11 mouse cellular contexts compared by ENCODE assay signal in the genomic region with DNA sequence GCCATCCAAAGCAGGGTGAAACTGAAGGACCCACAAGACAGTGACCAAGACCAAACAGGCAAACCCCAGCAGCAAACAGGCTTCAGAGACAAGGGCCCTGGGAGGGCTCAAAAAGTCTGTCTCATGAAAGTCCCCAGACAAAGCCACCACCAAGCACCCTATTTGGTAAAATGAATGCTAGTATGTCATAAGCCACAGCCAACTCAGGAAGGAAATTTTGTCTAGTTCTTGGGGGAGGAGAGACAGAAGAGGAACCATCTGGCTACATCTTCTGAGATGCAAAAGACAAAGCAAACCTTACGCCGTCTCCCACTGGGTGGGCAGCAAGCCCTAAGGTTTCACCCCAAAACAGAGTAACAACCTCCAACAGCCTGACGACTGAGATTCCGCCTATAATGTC. TPM values are rescaled to one million over a fixed set of nuclear protein-coding genes. Genes with fewer than 3 reads are reported as not detected.
DNase-seq lines count a peak whose midpoint lies in the region; ATAC-seq and TF ChIP-seq lines count a peak whose summit lies in the region.
"Had no signal": no experiment of that assay in that cellular context is flagged by ENCODE, and none has a peak within 500 bp of the region (broad histone marks: within the 10 kb centered on the region; RNA-seq: fewer than 3 reads in every experiment).

No protein-coding gene starts in this region.

- H3K27me3 ChIP-seq in CH12.LX (replicated peaks), result no peaks in the 10 kb centered on the region
- H3K27me3 ChIP-seq in stomach, embryonic 16.5 days (ENCODE audit: control insufficient read depth, insufficient read depth, low read length), result no peaks in the 10 kb centered on the region
- H3K27me3 ChIP-seq: forebrain, embryonic 12.5 days; kidney, embryonic 15.5 days; lung, embryonic 15.5 days had no signal

- DNase-seq in left cerebral cortex, adult 2 months (ENCODE audit: extremely low spot score in 1 of 2, low spot score in 2 of 2), result no peak
- DNase-seq in left cerebral cortex, postnatal 4 days, result no peak
- DNase-seq in CH12.LX (ENCODE audit: extremely low read depth), result peak; percentile 67
- no peak for DNase-seq in urinary bladder, postnatal 25 days (ENCODE audit: low spot score)
- no peak for DNase-seq in layer of hippocampus, postnatal 10 days (ENCODE audit: low spot score in 2 of 2)
- no peak for DNase-seq in urinary bladder, adult 18-20 months (ENCODE audit: low spot score in 2 of 2)

- in situ Hi-C loops in CH12.LX (cut with MboI; ENCODE audit: low pct_ligation_motif_present, low pct_unique_long_range_greater_than_20kb, low sequenced_read_pairs), result no loop called here

- peaks cover 46 to 99% of the 10 kb centered on the region in 2 experiments for H3K4me1 ChIP-seq in CH12.LX (ENCODE audit: control insufficient read depth in 1 of 2, insufficient read depth in 2 of 2)
- H3K4me1 ChIP-seq in embryonic fibroblast, embryonic 13.5 days (ENCODE audit: control insufficient read depth, insufficient read depth, low read length), result peaks cover 68% of the 10 kb centered on the region
- H3K4me1 ChIP-seq in stomach, embryonic 16.5 days (ENCODE audit: control insufficient read depth, insufficient read depth, low read length), result peaks cover 41% of the 10 kb centered on the region

- peak overlapping the region; percentile 77 for H3K27ac ChIP-seq in left cerebral cortex, adult 2 months
- H3K27ac ChIP-seq in CH12.LX (ENCODE audit: insufficient read depth, low read depth), result peak overlapping the region; percentile 75
- H3K27ac ChIP-seq in embryonic fibroblast, embryonic 13.5 days (ENCODE audit: insufficient read depth, low read length), result peak overlapping the region; percentile 95
- H3K27ac ChIP-seq in stomach, embryonic 16.5 days (ENCODE audit: low read length), result peak overlapping the region; percentile 31; the same call in 1 of the 2 replicates
- H3K27ac ChIP-seq: forebrain, embryonic 12.5 days; kidney, embryonic 15.5 days had no signal

- no peak overlapping the region for H3K4me3 ChIP-seq in left cerebral cortex, adult 2 months
- no peak overlapping the region for H3K4me3 ChIP-seq in CH12.LX (replicated peaks in 1 of 3; ENCODE audit: low read depth in 2 of 3, low read length in 2 of 3, poor library complexity in 1 of 3)
- H3K4me3 ChIP-seq in embryonic fibroblast, embryonic 13.5 days (ENCODE audit: insufficient read depth, low read length), result no peak overlapping the region
- no peak overlapping the region for H3K4me3 ChIP-seq in stomach, embryonic 16.5 days (replicated peaks; ENCODE audit: low read length)
- H3K4me3 ChIP-seq: forebrain, embryonic 12.5 days; kidney, embryonic 15.5 days; lung, embryonic 15.5 days had no signal

- 85% methylated on average over 4 of the region's 4 CpGs for WGBS in stomach, embryonic 16.5 days

- intact Hi-C loops in left cerebral cortex, adult 2 months (cut with DNase I), result no loop called here
- intact Hi-C loops in left cerebral cortex, postnatal 4 days (cut with DNase I), result no loop called here

- ATAC-seq in stomach, embryonic 16.5 days (ENCODE audit: insufficient read depth, low FRiP score), result no peak

- no peak overlapping the region for H3K4me2 ChIP-seq in CH12.LX (ENCODE audit: insufficient read depth, low read depth, poor library complexity, severe bottlenecking)
- H3K4me2 ChIP-seq in stomach, embryonic 16.5 days (ENCODE audit: low read depth, low read length), result no peak overlapping the region
- H3K4me2 ChIP-seq: forebrain, embryonic 12.5 days; kidney, embryonic 15.5 days; lung, embryonic 15.5 days had no signal

- H3K36me3 ChIP-seq in CH12.LX (replicated peaks in 1 of 2; ENCODE audit: control insufficient read depth in 1 of 2, insufficient read depth in 1 of 2, low read length in 1 of 2), result peaks cover 86 to 93% of the 10 kb centered on the region in 2 experiments
- H3K36me3 ChIP-seq in stomach, embryonic 16.5 days (ENCODE audit: control insufficient read depth, insufficient read depth, low read length), result peaks cover 47% of the 10 kb centered on the region

- H3K9ac ChIP-seq in CH12.LX (ENCODE audit: insufficient read depth, low read depth), result no peak overlapping the region
- H3K9ac ChIP-seq in stomach, embryonic 16.5 days (ENCODE audit: low read length), result no peak overlapping the region
- H3K9ac ChIP-seq: forebrain, embryonic 12.5 days; kidney, embryonic 15.5 days; lung, embryonic 15.5 days had no signal

- H3K9me3 ChIP-seq in CH12.LX (replicated peaks; ENCODE audit: low read length), result no peaks in the 10 kb centered on the region
- H3K9me3 ChIP-seq in stomach, embryonic 16.5 days (replicated peaks; ENCODE audit: control insufficient read depth, low read length), result no peaks in the 10 kb centered on the region
- H3K9me3 ChIP-seq: forebrain, embryonic 12.5 days; kidney, embryonic 15.5 days; lung, embryonic 15.5 days had no signal

- dilution Hi-C loops in CH12.LX (cut with MboI; ENCODE audit: extremely low pct_ligation_motif_present, extremely low pct_unique_long_range_greater_than_20kb, low sequenced_read_pairs), result no loop called here

- TF ChIP-seq RAD21 in CH12.LX (IDR thresholded peaks at IDR 0.05; ENCODE audit: low read depth, low read length), result no peak

- no peak for TF ChIP-seq EP300 in CH12.LX (IDR thresholded peaks at IDR 0.05; ENCODE audit: low read length)

- TF ChIP-seq POLR2A in CH12.LX (IDR thresholded peaks at IDR 0.05; ENCODE audit: low read depth, low read length), result no peak; the same call in 1 of the 2 replicates
- TF ChIP-seq POLR2A in embryonic fibroblast, embryonic 13.5 days (IDR thresholded peaks at IDR 0.05; ENCODE audit: low read depth, low read length), result no peak

- no peak for TF ChIP-seq CTCF in left cerebral cortex, adult 2 months (IDR thresholded peaks at IDR 0.05)
- TF ChIP-seq CTCF in CH12.LX (conservative IDR thresholded peaks at IDR 0.05 in 1 of 2, IDR thresholded peaks at IDR 0.05 in 1 of 2; ENCODE audit: low read depth in 2 of 2, low read length in 2 of 2), result no peak
- TF ChIP-seq CTCF in embryonic fibroblast, embryonic 13.5 days (IDR thresholded peaks at IDR 0.05; ENCODE audit: borderline replicate concordance, insufficient read depth, low read length), result no peak

- peaks cover 79% of the 10 kb centered on the region for H3K79me2 ChIP-seq in CH12.LX (replicated peaks; ENCODE audit: control insufficient read depth, extremely low read depth, insufficient read depth, poor library complexity, severe bottlenecking)

TF ChIP-seq in CH12.LX, 34 proteins besides CTCF, POLR2A, EP300 and RAD21:
- no peak for TF ChIP-seq BHLHE40 (IDR thresholded peaks at IDR 0.05; ENCODE audit: low read depth, low read length)
- no peak for TF ChIP-seq SMC3 (IDR thresholded peaks at IDR 0.05; ENCODE audit: low read depth, low read length)
- TF ChIP-seq JUN (IDR thresholded peaks at IDR 0.05; ENCODE audit: insufficient read depth, low read depth, low read length), result no peak
- no peak for TF ChIP-seq JUND (conservative IDR thresholded peaks at IDR 0.05; ENCODE audit: low read depth, low read length)
- TF ChIP-seq ZKSCAN1 (IDR thresholded peaks at IDR 0.05; ENCODE audit: borderline replicate concordance, low read depth, low read length), result no peak
- no peak for TF ChIP-seq NELFE (IDR thresholded peaks at IDR 0.05; ENCODE audit: low read depth, low read length)

RNA-seq across cellular contexts. Expression of gene Myh9, which starts 36.3 kb away (rescaled TPM):
- 10 to 100 TPM; 81.2 to 91.4 TPM for total RNA-seq in left cerebral cortex, adult 2 months (2021)
- 10 to 100 TPM; 59.5 to 63.4 TPM for total RNA-seq in left cerebral cortex, postnatal 4 days (2021)
- total RNA-seq in CH12.LX (2012; rRNA removed) (128 and 146 TPM in 2 replicates), CH12.LX (2014; rRNA removed) (43.8 and 46.4 TPM in 2 replicates)
- polyA plus RNA-seq in CH12.LX (2012; ENCODE audit: insufficient read length, low read depth), result 165 and 178 TPM in 2 replicates
- polyA plus RNA-seq in embryonic fibroblast, embryonic 13.5 days (2011; ENCODE audit: insufficient read length, low read depth, missing spikeins), result 718 and 1,071 TPM in 2 replicates
- polyA plus RNA-seq in stomach, embryonic 16.5 days (2015; fragmentation: Nextera tagmentation; extraction: Ambion mirVana), result 54.5 and 63.5 TPM in 2 replicates
- total RNA-seq in layer of hippocampus, postnatal 10 days (2021), result 10 to 100 TPM; 65.2 to 75.2 TPM

RNA-seq across cellular contexts. Expression of gene Apol8, which starts 48.9 kb away (rescaled TPM):
- 1 to 10 TPM; 5.1 to 5.8 TPM for total RNA-seq in left cerebral cortex, adult 2 months (2021)
- under 1 TPM; 0.48 to 0.97 TPM for total RNA-seq in left cerebral cortex, postnatal 4 days (2021)
- total RNA-seq in CH12.LX (2012; rRNA removed), result 0.17 TPM in 1 of 2 replicates, not detected in the other
- total RNA-seq in CH12.LX (2014; rRNA removed), result 0.15 and 0.84 TPM in 2 replicates
- polyA plus RNA-seq in CH12.LX (2012; ENCODE audit: insufficient read length, low read depth), result 0.14 and 0.50 TPM in 2 replicates
- polyA plus RNA-seq in embryonic fibroblast, embryonic 13.5 days (2011; ENCODE audit: insufficient read length, low read depth, missing spikeins), result 0.58 and 2.6 TPM in 2 replicates
- polyA plus RNA-seq in stomach, embryonic 16.5 days (2015; fragmentation: Nextera tagmentation; extraction: Ambion mirVana), result 1.2 TPM in 2 replicates
- 1 to 10 TPM; 1.4 to 1.8 TPM for total RNA-seq in layer of hippocampus, postnatal 10 days (2021)
- polyA plus RNA-seq: lung, embryonic 15.5 days had no signal

Comparison
In these comparisons a context has a peak if more than half of its experiments do, and no peak if none do; other contexts are left out.
1. H3K27ac ChIP-seq: peak in every context shown above with its lines; median percentile 95 in embryonic fibroblast, embryonic 13.5 days; 77 in left cerebral cortex, adult 2 months; 75 in CH12.LX; 31 in stomach, embryonic 16.5 days.